Mouse (Mus musculus) megakaryocyte, embryonic 14.5 days (primary cell): ENCODE measurements around the gene Tubb5.

ENCODE experiments used
- FLI1 ChIP-seq: IDR thresholded peaks from 2 replicates; pipeline ENCODE4 v1.6.1; 2012; ENCODE audit warnings: low read length, inconsistent platforms, mixed read lengths
- GATA1 ChIP-seq: IDR thresholded peaks from 3 replicates; pipeline ENCODE4 v1.6.1; 2012; ENCODE audit warnings: mixed read lengths, low read length, inconsistent platforms, borderline replicate concordance

DNA sequence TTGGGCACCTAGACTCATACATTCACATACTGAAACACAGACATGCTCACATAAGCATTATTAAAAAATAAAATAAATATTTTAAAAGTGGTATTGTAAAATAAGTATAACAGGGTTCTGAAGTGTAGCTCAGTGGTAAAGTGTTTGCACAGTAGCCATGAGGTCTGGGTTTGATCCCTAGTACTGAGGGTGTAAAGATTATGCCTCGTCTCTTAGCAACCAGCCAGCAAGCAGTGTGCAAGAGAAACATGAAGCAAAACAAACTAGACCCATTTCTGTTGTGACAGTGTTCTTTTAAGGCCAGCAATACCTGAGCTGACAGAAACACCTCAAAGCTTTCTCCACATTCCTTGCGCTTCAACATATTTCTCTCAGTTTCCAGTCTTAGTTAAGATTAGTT lies 37.2 kb downstream of the Tubb5 start:
- TF ChIP-seq GATA1 (no peak), FLI1 (no peak)
